Mouse (Mus musculus): ENCODE measurements around the gene Fcgr2b. TPM values are rescaled to one million over a fixed set of nuclear protein-coding genes. Genes with fewer than 3 reads are reported as not detected.

The Fcgr2b gene
- polyA plus RNA-seq, 2 experiments: 3.3 to 3.4 TPM

DNA sequence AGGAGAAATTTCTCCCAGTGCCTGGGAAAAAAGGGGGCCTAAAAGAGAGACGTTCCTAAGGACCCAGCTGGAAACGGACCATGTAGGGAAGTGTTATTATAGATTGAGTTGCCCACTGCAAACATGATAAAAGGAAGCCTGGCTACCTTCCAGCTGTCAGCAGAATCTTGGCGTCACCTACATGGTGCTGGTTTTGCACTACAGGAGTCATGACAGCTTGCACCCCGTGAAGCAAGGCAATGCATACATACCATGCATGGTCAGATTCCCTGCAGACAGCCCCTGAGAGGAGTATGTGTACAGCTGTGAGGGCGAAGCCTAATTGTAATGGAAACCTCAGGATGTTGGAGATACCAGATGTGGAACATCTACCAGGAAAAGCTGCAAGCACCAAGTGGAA lies 60.7 kb downstream of the Fcgr2b start:
- no peak overlapping the region for H3K4me3 ChIP-seq (ENCODE audit: insufficient read depth in 1 of 2, low read depth in 2 of 2, low read length in 2 of 2)
- H3K4me2 ChIP-seq (ENCODE audit: low read depth): no peak overlapping the region
- no peaks in the 10 kb centered on the region for H3K27me3 ChIP-seq (ENCODE audit: control insufficient read depth, insufficient read depth, low read length)
- DNase-seq (ENCODE audit: low read depth in 3 of 3, low spot score in 3 of 3): no peak
- no peak overlapping the region for H3K9ac ChIP-seq (replicated peaks)
- no peaks in the 10 kb centered on the region for H3K9me3 ChIP-seq (ENCODE audit: control insufficient read depth, low read length)
- ATAC-seq (ENCODE audit: insufficient read depth): no peak
- WGBS (ENCODE audit: insufficient replicate concordance): 56% methylated on average over 5 of the region's 5 CpGs
- H3K27ac ChIP-seq: no peak overlapping the region
- no peak for TF ChIP-seq CTCF (IDR thresholded peaks at IDR 0.05; ENCODE audit: low read depth)
- TF ChIP-seq EP300 (IDR thresholded peaks at IDR 0.05; ENCODE audit: low read depth): no peak
- no peaks in the 10 kb centered on the region for H3K4me1 ChIP-seq (replicated peaks; ENCODE audit: control insufficient read depth in 2 of 2, insufficient read depth in 2 of 2, low read length in 1 of 2)
- no peaks in the 10 kb centered on the region for H3K36me3 ChIP-seq (replicated peaks; ENCODE audit: control insufficient read depth, insufficient read depth, low read depth)

- Histone ChIP-seq H3K9me3 (ENCODE audit: control insufficient read depth, low read length) (no peaks in the 10 kb centered on the region), H3K4me1 (replicated peaks; ENCODE audit: control insufficient read depth in 2 of 2, insufficient read depth in 2 of 2, low read length in 1 of 2) (no peaks in the 10 kb centered on the region), H3K27me3 (ENCODE audit: control insufficient read depth, insufficient read depth, low read length) (peaks cover 14% of the 10 kb centered on the region), H3K4me2 (ENCODE audit: low read depth) (no peak within 1 kb of the TSS), H3K9ac (replicated peaks) (no peak within 1 kb of the TSS), H3K4me3 (ENCODE audit: insufficient read depth in 1 of 2, low read depth in 2 of 2, low read length in 2 of 2) (no peak within 1 kb of the TSS), H3K27ac (no peak within 1 kb of the TSS), H3K36me3 (replicated peaks; ENCODE audit: control insufficient read depth, insufficient read depth, low read depth) (no peaks in the 10 kb centered on the region)
- TF ChIP-seq CTCF (IDR thresholded peaks at IDR 0.05; ENCODE audit: low read depth): no peak
- no peak for TF ChIP-seq EP300 (IDR thresholded peaks at IDR 0.05; ENCODE audit: low read depth)
- DNase-seq (ENCODE audit: low read depth in 3 of 3, low spot score in 3 of 3) (no peak), ATAC-seq (ENCODE audit: insufficient read depth) (no peak)
- 39% methylated on average over 5 of the region's 5 CpGs for WGBS (ENCODE audit: insufficient replicate concordance)
Measured at GRCm38 (mm10) chr1:170912891-170913615, 63.3 kb downstream of the Fcgr2b start, which contains the start of gene Fcrlb. Gene Fcrlb (minus strand): TSS chr1:170912941.

DNA sequence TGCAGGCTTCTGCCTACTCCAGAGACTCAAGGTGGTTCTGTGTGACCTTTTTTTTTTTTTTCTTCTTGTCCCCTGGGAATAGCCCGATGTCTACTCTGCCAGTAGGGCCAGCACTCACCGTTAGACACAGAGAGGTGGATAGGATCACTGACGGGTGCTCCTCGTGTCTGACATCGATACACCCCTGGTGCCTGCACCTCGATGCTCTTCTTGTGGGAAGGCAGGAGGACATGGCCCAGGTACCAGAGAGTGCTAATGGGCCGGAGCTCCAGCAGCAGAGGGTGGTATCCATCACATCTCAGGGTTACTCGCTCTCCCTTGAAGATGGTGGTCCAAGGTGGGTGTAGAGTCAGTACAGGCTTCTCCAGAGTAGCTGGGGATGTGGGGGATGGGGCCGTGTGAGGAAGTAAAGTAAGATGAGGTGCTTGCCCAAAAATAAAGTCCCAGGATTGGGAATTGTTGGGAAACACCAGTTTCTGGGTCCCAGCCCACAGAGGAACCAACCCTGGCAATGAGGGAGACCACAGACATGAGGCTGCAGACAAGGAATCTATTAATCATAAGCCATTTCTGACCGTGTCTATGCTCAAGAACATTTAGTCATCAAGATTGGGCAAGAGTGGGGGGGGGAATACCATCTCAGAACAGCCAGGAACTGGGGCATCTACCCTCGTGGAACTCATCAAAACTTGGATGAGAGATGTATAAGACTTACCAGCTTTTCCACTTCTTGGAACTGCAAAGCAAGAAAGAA lies 64.3 kb downstream of the Fcgr2b start:
- Histone ChIP-seq H3K4me3 (ENCODE audit: insufficient read depth in 1 of 2, low read depth in 2 of 2, low read length in 2 of 2) (no peak overlapping the region), H3K27ac (no peak overlapping the region), H3K27me3 (ENCODE audit: control insufficient read depth, insufficient read depth, low read length) (peaks cover 24% of the 10 kb centered on the region), H3K9me3 (ENCODE audit: control insufficient read depth, low read length) (no peaks in the 10 kb centered on the region), H3K9ac (replicated peaks) (no peak overlapping the region), H3K36me3 (replicated peaks; ENCODE audit: control insufficient read depth, insufficient read depth, low read depth) (no peaks in the 10 kb centered on the region), H3K4me1 (replicated peaks; ENCODE audit: control insufficient read depth in 2 of 2, insufficient read depth in 2 of 2, low read length in 1 of 2) (no peaks in the 10 kb centered on the region), H3K4me2 (ENCODE audit: low read depth) (no peak overlapping the region)
- 51% methylated on average over 11 of the region's 11 CpGs for WGBS (ENCODE audit: insufficient replicate concordance)
- TF ChIP-seq EP300 (IDR thresholded peaks at IDR 0.05; ENCODE audit: low read depth): no peak
- no peak for TF ChIP-seq CTCF (IDR thresholded peaks at IDR 0.05; ENCODE audit: low read depth)
- DNase-seq (ENCODE audit: low read depth in 3 of 3, low spot score in 3 of 3) (no peak), ATAC-seq (ENCODE audit: insufficient read depth) (no peak)

Other genes starting within 250 kb of the Fcgr2b start
- 3.7 and 4.8 TPM in 2 replicates for gene Atf6, start 108.8 kb downstream of the Fcgr2b start, polyA plus RNA-seq (2012; rRNA removed)
- 6.6 and 8.2 TPM in 2 replicates for gene Atf6, start 108.8 kb downstream of the Fcgr2b start, polyA plus RNA-seq (2014; fragmentation: Nextera tagmentation; extraction: Ambion mirVana)
- gene Gm26620, start 91.5 kb downstream of the Fcgr2b start, polyA plus RNA-seq (2012; rRNA removed): 0.26 and 0.54 TPM in 2 replicates
- gene Gm26620, start 91.5 kb downstream of the Fcgr2b start, polyA plus RNA-seq (2014; fragmentation: Nextera tagmentation; extraction: Ambion mirVana): 0.38 and 0.47 TPM in 2 replicates
- 9.5 and 13.6 TPM in 2 replicates for gene Dusp12, start 91.0 kb downstream of the Fcgr2b start, polyA plus RNA-seq (2012; rRNA removed)
- 19.1 and 20.4 TPM in 2 replicates for gene Dusp12, start 91.0 kb downstream of the Fcgr2b start, polyA plus RNA-seq (2014; fragmentation: Nextera tagmentation; extraction: Ambion mirVana)
- gene Fcrlb, start 63.6 kb downstream of the Fcgr2b start, polyA plus RNA-seq (2012; rRNA removed): 0.03 and 0.05 TPM in 2 replicates
- gene Fcrlb, start 63.6 kb downstream of the Fcgr2b start, polyA plus RNA-seq (2014; fragmentation: Nextera tagmentation; extraction: Ambion mirVana): not detected in 2 replicates
- 0.35 and 0.51 TPM in 2 replicates for gene Fcrla, start 49.0 kb downstream of the Fcgr2b start, polyA plus RNA-seq (2012; rRNA removed)
- gene Fcrla, start 49.0 kb downstream of the Fcgr2b start, polyA plus RNA-seq (2014; fragmentation: Nextera tagmentation; extraction: Ambion mirVana): 0.37 and 0.56 TPM in 2 replicates
- 1.9 and 2.6 TPM in 2 replicates for gene Fcgr4, start 42.4 kb upstream of the Fcgr2b start, polyA plus RNA-seq (2012; rRNA removed)
- gene Fcgr4, start 42.4 kb upstream of the Fcgr2b start, polyA plus RNA-seq (2014; fragmentation: Nextera tagmentation; extraction: Ambion mirVana): 1.7 and 2.0 TPM in 2 replicates
- gene Fcgr3, start 88.4 kb upstream of the Fcgr2b start, polyA plus RNA-seq (2012; rRNA removed): 12.7 and 14.6 TPM in 2 replicates
- gene Fcgr3, start 88.4 kb upstream of the Fcgr2b start, polyA plus RNA-seq (2014; fragmentation: Nextera tagmentation; extraction: Ambion mirVana): 19.2 and 24.6 TPM in 2 replicates
- 1.8 and 2.2 TPM in 2 replicates for gene Cfap126, start 137.4 kb upstream of the Fcgr2b start, polyA plus RNA-seq (2012; rRNA removed)
- gene Cfap126, start 137.4 kb upstream of the Fcgr2b start, polyA plus RNA-seq (2014; fragmentation: Nextera tagmentation; extraction: Ambion mirVana): 1.9 and 2.6 TPM in 2 replicates
- 103 and 111 TPM in 2 replicates for gene Sdhc, start 174.1 kb upstream of the Fcgr2b start, polyA plus RNA-seq (2012; rRNA removed)
- gene Sdhc, start 174.1 kb upstream of the Fcgr2b start, polyA plus RNA-seq (2014; fragmentation: Nextera tagmentation; extraction: Ambion mirVana): 147 and 165 TPM in 2 replicates
- gene Mpz, start 174.2 kb upstream of the Fcgr2b start, polyA plus RNA-seq (2012; rRNA removed): 0.04 and 0.25 TPM in 2 replicates
- gene Mpz, start 174.2 kb upstream of the Fcgr2b start, polyA plus RNA-seq (2014; fragmentation: Nextera tagmentation; extraction: Ambion mirVana): 0.14 TPM in 1 of 2 replicates, not detected in the other
- 0.94 and 1.0 TPM in 2 replicates for gene Pcp4l1, start 219.7 kb upstream of the Fcgr2b start, polyA plus RNA-seq (2012; rRNA removed)
- 1.2 and 1.3 TPM in 2 replicates for gene Pcp4l1, start 219.7 kb upstream of the Fcgr2b start, polyA plus RNA-seq (2014; fragmentation: Nextera tagmentation; extraction: Ambion mirVana)
- 1.0 TPM in 2 replicates for gene Nr1i3, start 237.4 kb upstream of the Fcgr2b start, polyA plus RNA-seq (2012; rRNA removed)
- 0.62 and 0.88 TPM in 2 replicates for gene Nr1i3, start 237.4 kb upstream of the Fcgr2b start, polyA plus RNA-seq (2014; fragmentation: Nextera tagmentation; extraction: Ambion mirVana)
- gene Tomm40l, start 246.0 kb upstream of the Fcgr2b start, polyA plus RNA-seq (2012; rRNA removed): 9.4 and 11.0 TPM in 2 replicates
- 16.0 and 17.5 TPM in 2 replicates for gene Tomm40l, start 246.0 kb upstream of the Fcgr2b start, polyA plus RNA-seq (2014; fragmentation: Nextera tagmentation; extraction: Ambion mirVana)
- gene Apoa2, start 248.5 kb upstream of the Fcgr2b start, polyA plus RNA-seq (2012; rRNA removed): 2,859 and 3,167 TPM in 2 replicates
- gene Apoa2, start 248.5 kb upstream of the Fcgr2b start, polyA plus RNA-seq (2014; fragmentation: Nextera tagmentation; extraction: Ambion mirVana): 5,173 and 5,415 TPM in 2 replicates